Mouse (Mus musculus) Patski (cell line): Measurements from ENCODE around the gene Arl2. TPM values are rescaled to one million over a fixed set of nuclear protein-coding genes. Genes with fewer than 3 reads are reported as not detected.
"Not testable (repeated sequence)": the region's sequence is repeated elsewhere in the genome, so short reads cannot be mapped to it uniquely, and the experiment has no call there.

Experiments
- ATAC-seq: fragments of 100-300 bp; one replicate; pipeline ENCODE4 v1.8.0; 2021
- CTCF ChIA-PET: fragments of 350-600 bp; sonication (Branson Sonifier 250); formaldehyde crosslinking; loops from one replicate; lab custom pipeline; 2022; ENCODE audit warnings: inconsistent platforms; lab: Charles Lee
- POLR2A ChIA-PET: fragments of 350-600 bp; sonication (Branson Sonifier 250); formaldehyde crosslinking; loops from one replicate; lab custom pipeline; 2022; ENCODE audit warnings: antibody characterized with exemption, inconsistent platforms; lab: Charles Lee
- DNase-seq: peaks from one replicate; pipeline ENCODE4 v3.0.0-alpha.2; 2011; ENCODE audit warnings: low read depth, low spot score
- H3K27me3 ChIP-seq: fragments of 371-371 bp; one replicate; pipeline ENCODE4 v1.5.1; 2021
- CTCF ChIP-seq: fragments of 100-300 bp; IDR thresholded peaks from one replicate; pipeline ENCODE4 v1.5.1; 2021
- in situ Hi-C: fragments of 300-500 bp; cut with MboI; formaldehyde crosslinking; loops from 3 replicates; pipeline ENCODE4 v1.11.1; 2018; ENCODE audit warnings: low pct_unique_long_range_greater_than_20kb, mixed read lengths
- polyA plus RNA-seq: library from polyadenylated mRNA; unstranded; gene quantifications from one replicate; pipeline ENCODE4 v1.2.3, GENCODE M21; 2021

The Arl2 gene
- polyA plus RNA-seq, 1 experiment from 2014 or later = 122 TPM

- DNase-seq (no peak), ATAC-seq (no peak)
- ChIA-PET CTCF (interaction anchor here (1.5 kb wide), 1 partner anchor 38 kb away, joined by 3 read pairs; no protein-coding TSS in a partner anchor), POLR2A (no interaction called here)
- TF ChIP-seq CTCF = no peak
- in situ Hi-C loops = loop anchor here (5.0 kb wide), 1 partner anchor 77 kb away; no protein-coding TSS in a partner anchor
- peaks cover 8% of the 10 kb centered on the region for H3K27me3 ChIP-seq
These were observed 13.8 kb upstream of the Arl2 start for GRCm38 (mm10) chr19:6155174-6155573.

DNA sequence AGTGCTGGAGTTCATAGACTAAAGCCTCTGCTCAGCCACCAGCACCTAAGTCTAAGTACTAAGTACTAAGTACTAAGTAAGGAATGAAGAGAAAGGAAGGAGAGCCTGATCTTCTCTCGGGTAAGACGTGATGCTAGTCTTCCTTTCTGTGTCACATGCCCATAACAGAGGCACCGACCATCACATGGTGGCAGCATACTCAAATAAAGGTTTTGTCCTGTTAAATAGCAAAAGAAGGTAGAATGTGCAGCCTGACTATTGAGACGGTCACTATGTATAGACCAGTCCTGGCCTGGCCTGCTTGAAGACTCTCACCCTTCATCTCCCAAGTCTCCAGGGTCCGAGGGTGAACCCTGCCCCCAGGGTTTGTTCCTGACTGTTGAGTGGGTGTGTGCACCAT is 3.5 kb upstream of the Arl2 start:
- peaks cover 4% of the 10 kb centered on the region for H3K27me3 ChIP-seq
- TF ChIP-seq CTCF = no peak
- ATAC-seq = no peak
- ChIA-PET CTCF (no interaction called here), POLR2A (no interaction called here)
- in situ Hi-C loops = no loop called here
- DNase-seq = no peak

DNA sequence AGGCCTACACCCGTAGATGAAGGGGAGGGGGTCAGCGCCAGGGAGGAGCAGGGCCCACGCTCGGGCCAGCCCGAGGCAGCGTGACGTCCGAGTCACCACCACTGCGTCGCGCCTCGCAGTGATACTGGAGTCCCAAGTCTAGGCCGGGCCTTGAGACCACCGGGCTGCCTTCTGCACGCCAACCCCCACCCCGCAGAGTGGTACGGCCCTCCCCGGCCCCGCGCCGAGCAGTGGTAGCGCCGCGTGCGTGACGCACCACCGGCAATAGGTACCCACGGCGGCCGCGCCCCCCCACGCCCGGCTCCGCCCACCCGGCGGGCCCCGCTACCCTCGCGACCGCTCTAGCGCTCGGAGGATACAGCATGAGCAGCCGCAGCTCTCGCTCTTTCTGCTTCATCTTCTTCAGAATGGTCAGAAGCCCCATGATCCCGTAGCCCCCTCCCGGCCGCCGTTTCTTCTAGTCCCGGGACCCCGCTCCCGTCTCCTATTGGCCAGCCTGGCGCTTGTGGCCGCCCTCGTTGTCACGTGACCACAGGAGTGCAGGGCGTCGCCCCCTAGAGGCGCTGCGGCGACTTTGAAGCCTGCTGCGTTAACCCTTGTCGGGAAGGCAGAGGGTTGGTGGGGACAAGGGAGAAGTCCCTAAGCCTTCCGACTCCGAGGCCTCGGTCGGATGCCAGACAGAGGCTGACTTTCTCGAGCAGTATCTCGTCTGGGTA is 512 bp downstream of the Arl2 start, which contains the start of gene Batf2:
Gene Batf2 (plus strand): TSS at position 306 of the 716 bp plus-strand sequence.
- CTCF ChIA-PET = interaction anchor here (0.8 to 2.6 kb wide), 17 partner anchors 9 to 194 kb away, joined by 3 to 19 read pairs (median 4); partner anchors contain the start of genes Gpha2, Men1, Ppp2r5b and Snx15

DNA sequence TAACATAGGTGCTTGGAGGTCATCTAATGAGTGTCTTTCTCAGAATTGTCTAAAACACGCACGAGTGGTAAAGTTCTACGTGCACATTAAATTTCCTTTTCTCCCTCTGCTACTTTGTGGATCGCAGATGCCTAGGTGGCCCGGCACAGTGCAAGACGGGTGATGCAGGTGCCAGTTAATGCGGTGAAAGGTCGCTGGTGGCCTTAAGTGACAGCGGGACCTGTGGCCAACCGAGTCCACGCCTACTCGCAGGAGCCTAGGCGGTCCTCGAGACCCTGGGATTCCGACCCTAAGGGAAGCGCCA is 1.0 kb downstream of the Arl2 start:
- no peak for ATAC-seq
- CTCF ChIA-PET = interaction anchor here (2.6 kb wide), 1 partner anchor 13 kb away, joined by 19 read pairs; the partner anchor contains the start of gene Snx15
- in situ Hi-C loops = no loop called here

More for the DNA sequence above, 512 bp downstream of the Arl2 start, which contains the start of gene Batf2:
- H3K27me3 ChIP-seq = no peaks in the 10 kb centered on the region
- ATAC-seq (peak; percentile 48), DNase-seq (peak; percentile 83)
- POLR2A ChIA-PET = interaction anchor here (0.8 to 2.5 kb wide), 3 partner anchors 13 to 94 kb away, joined by 4 to 16 read pairs (median 4); partner anchors contain the start of genes Ppp2r5b and Snx15
- no peak for TF ChIP-seq CTCF
- in situ Hi-C loops = no loop called here

GRCm38 (mm10) chr19:6139701-6140100 is 1.6 kb downstream of the Arl2 start:
- DNase-seq (no peak), ATAC-seq (no peak)
- TF ChIP-seq CTCF = no peak
- H3K27me3 ChIP-seq = no peaks in the 10 kb centered on the region
- in situ Hi-C loops = no loop called here
- ChIA-PET CTCF (no interaction called here), POLR2A (interaction anchor here (0.6 to 2.5 kb wide), 2 partner anchors 77 to 96 kb away, joined by 4 to 16 read pairs; partner anchors contain the start of gene Ppp2r5b)

More for the DNA sequence above, 1.0 kb downstream of the Arl2 start:
- no peak for DNase-seq
- POLR2A ChIA-PET = interaction anchor here (2.5 kb wide), 1 partner anchor 95 kb away, joined by 16 read pairs; the partner anchor contains the start of gene Ppp2r5b
- H3K27me3 ChIP-seq = no peaks in the 10 kb centered on the region
- no peak for TF ChIP-seq CTCF

GRCm38 (mm10) chr19:6136397-6136796 is 5.0 kb downstream of the Arl2 start:
- peak; percentile 58 for ATAC-seq
- in situ Hi-C loops = no loop called here
- no peaks in the 10 kb centered on the region for H3K27me3 ChIP-seq
- CTCF ChIA-PET = interaction anchor here (1.4 to 1.5 kb wide), 2 partner anchors 69 to 118 kb away, joined by 3 to 6 read pairs; no protein-coding TSS in a partner anchor
- POLR2A ChIA-PET = no interaction called here
- DNase-seq = peak; percentile 72
- TF ChIP-seq CTCF = no peak

GRCm38 (mm10) chr19:6133197-6133596 is 8.2 kb downstream of the Arl2 start:
- ATAC-seq, DNase-seq, H3K27me3 ChIP-seq, in situ Hi-C loops, POLR2A ChIA-PET: not testable (repeated sequence)
- CTCF ChIA-PET = interaction anchor here (4.0 kb wide), 1 partner anchor 9 kb away, joined by 14 read pairs; the partner anchor contains the start of genes Arl2 and Batf2

DNA sequence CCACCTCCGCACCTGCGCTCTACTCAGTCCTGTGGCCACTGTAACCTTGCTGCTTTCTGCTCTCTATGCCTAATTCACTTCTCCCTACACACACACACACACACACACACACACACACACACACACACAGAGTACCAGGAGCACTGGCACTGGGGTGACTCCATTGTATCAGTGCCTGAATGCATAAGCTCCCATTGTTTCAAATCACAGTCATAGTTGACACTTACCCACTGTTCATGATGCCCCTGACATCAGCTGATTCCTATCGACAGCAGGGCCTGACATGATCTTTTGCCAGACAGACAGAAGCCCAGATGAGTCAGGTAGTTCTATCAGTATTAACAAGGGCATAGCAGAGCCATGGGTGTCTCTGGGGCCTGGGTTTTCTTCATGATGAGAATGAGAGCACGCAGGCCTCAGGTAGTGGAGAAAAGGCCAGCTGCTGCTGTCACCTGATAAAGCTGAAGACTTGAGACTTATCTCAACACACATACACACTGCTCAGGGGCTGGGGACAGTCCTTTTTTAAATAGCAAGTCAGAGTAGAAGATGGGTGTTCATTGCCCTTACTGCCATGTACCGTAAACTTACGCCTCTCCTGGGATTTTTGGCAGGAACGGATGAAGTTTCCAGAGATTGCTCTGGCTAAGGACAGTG is 9.0 kb downstream of the Arl2 start:
- no peak for ATAC-seq
- no peak for TF ChIP-seq CTCF
- in situ Hi-C loops = no loop called here
- CTCF ChIA-PET = interaction anchor here (4.0 kb wide), 1 partner anchor 10 kb away, joined by 14 read pairs; the partner anchor contains the start of genes Arl2 and Batf2
- H3K27me3 ChIP-seq = no peaks in the 10 kb centered on the region
- POLR2A ChIA-PET = no interaction called here
- DNase-seq = no peak

GRCm38 (mm10) chr19:6130414-6131128 is 10.8 kb downstream of the Arl2 start:
- DNase-seq, in situ Hi-C loops, POLR2A ChIA-PET, H3K27me3 ChIP-seq, ATAC-seq: not testable (repeated sequence)
- CTCF ChIA-PET = interaction anchor here (4.0 kb wide), 1 partner anchor 11 kb away, joined by 14 read pairs; the partner anchor contains the start of genes Arl2 and Batf2
